Mouse (Mus musculus) forebrain, embryonic 14.5 days (tissue): Measurements from ENCODE around the gene Ociad2. TPM values are rescaled to one million over a fixed set of nuclear protein-coding genes. Genes with fewer than 3 reads are reported as not detected.

Experiments
- ATAC-seq: fragments of 200-750 bp; cut with Nextera tagmentation; 2 replicates; pipeline ENCODE4 v1.8.0; 2017; ENCODE audit warnings: mild to moderate bottlenecking, moderate library complexity
- DNase-seq: peaks from one replicate; pipeline ENCODE4 v3.0.0-alpha.2; 2015; ENCODE audit warnings: low spot score
- H3K27ac ChIP-seq: fragments of 300-500 bp; sonication (generic); 2 replicates; pipeline ENCODE4 v1.5.1; 2014; ENCODE audit warnings: low read depth, mild to moderate bottlenecking, control low read depth, low read length, moderate library complexity
- H3K27me3 ChIP-seq: fragments of 300-500 bp; sonication (generic); replicated peaks from 2 replicates; pipeline ENCODE4 v1.6.1; 2014; ENCODE audit warnings: low read length, control low read depth, mixed read lengths; ENCODE audit not compliant: control insufficient read depth, insufficient read depth
- H3K36me3 ChIP-seq: fragments of 300-500 bp; sonication (generic); 2 replicates; pipeline ENCODE4 v1.6.1; 2014; ENCODE audit warnings: low read length, control low read depth; ENCODE audit not compliant: control insufficient read depth, insufficient read depth
- H3K4me1 ChIP-seq: fragments of 300-500 bp; sonication (generic); 2 replicates; pipeline ENCODE4 v1.6.1; 2014; ENCODE audit warnings: antibody characterized with exemption, low read length, control low read depth; ENCODE audit not compliant: control insufficient read depth, insufficient read depth
- H3K4me2 ChIP-seq: fragments of 300-500 bp; sonication (generic); 2 replicates; pipeline ENCODE4 v1.6.1; 2014; ENCODE audit warnings: mild to moderate bottlenecking, control low read depth, low read length
- H3K4me3 ChIP-seq: fragments of 300-500 bp; sonication (generic); 2 replicates; pipeline ENCODE4 v1.5.1; 2014; ENCODE audit warnings: low read depth, low read length, control low read depth
- H3K9ac ChIP-seq: fragments of 300-500 bp; sonication (generic); 2 replicates; pipeline ENCODE4 v1.6.1; 2014; ENCODE audit warnings: mild to moderate bottlenecking, low read length, control low read depth, moderate library complexity
- H3K9me3 ChIP-seq: fragments of 300-500 bp; sonication (generic); replicated peaks from 2 replicates; pipeline ENCODE4 v1.6.1; 2016; ENCODE audit warnings: low read length, control low read depth, mixed read lengths; ENCODE audit not compliant: control insufficient read depth
- WGBS: fragments of 180-500 bp; shearing (Covaris S2); extraction: QIAGEN DNeasy Blood & Tissue Kit; methylation state at CpG from one replicate; pipeline ENCODE4 v1.1.7; 2014; 5-methylcytosine and 5-hydroxymethylcytosine counted together
- polyA plus RNA-seq: library from polyadenylated mRNA; unstranded; fragments of >200 nt; fragmentation: Nextera tagmentation; extraction: Ambion mirVana; gene quantifications from 2 replicates; pipeline ENCODE4 v1.2.1, GENCODE M21; 2014

Ociad2 gene
- polyA plus RNA-seq, 1 experiment from 2014 or later, result 14.5 TPM

- ATAC-seq (no peak), DNase-seq (no peak)
- Histone ChIP-seq H3K4me2 (no peak overlapping the region), H3K36me3 (no peaks in the 10 kb centered on the region), H3K9me3 (no peaks in the 10 kb centered on the region), H3K27me3 (no peaks in the 10 kb centered on the region), H3K4me1 (0 out of 2 replicates have a peak, but pooled peaks cover under 1% of the 10 kb centered on the region), H3K9ac (no peak overlapping the region), H3K27ac (no peak overlapping the region), H3K4me3 (no peak overlapping the region)
- WGBS, result 89% methylated on average over 22 of the region's 22 CpGs
These were observed 2.0 kb upstream of the Ociad2 start for GRCm38 (mm10) chr5:73342701-73343355.

- H3K9ac ChIP-seq, result no peak overlapping the region
- DNase-seq (no peak), ATAC-seq (no peak)
- no peak overlapping the region for H3K4me3 ChIP-seq
- H3K27ac ChIP-seq, result no peak overlapping the region
- H3K9me3 ChIP-seq, result no peaks in the 10 kb centered on the region
- no peak overlapping the region for H3K4me2 ChIP-seq
- WGBS, result 93% methylated on average over 9 of the region's 9 CpGs
- H3K36me3 ChIP-seq, result no peaks in the 10 kb centered on the region
- H3K4me1 ChIP-seq, result 0 out of 2 replicates have a peak, but pooled peaks cover 2% of the 10 kb centered on the region
- H3K27me3 ChIP-seq, result no peaks in the 10 kb centered on the region
These were observed 777 bp downstream of the Ociad2 start for GRCm38 (mm10) chr5:73339779-73340722.

- 0 out of 2 replicates have a peak, but pooled peaks cover 2% of the 10 kb centered on the region for H3K4me1 ChIP-seq
- no peaks in the 10 kb centered on the region for H3K9me3 ChIP-seq
These were observed 2.0 kb downstream of the Ociad2 start for GRCm38 (mm10) chr5:73338832-73339163.

GRCm38 (mm10) chr5:73337961-73338831 lies 2.6 kb downstream of the Ociad2 start:
- ATAC-seq (peak; percentile 80), DNase-seq (peak; percentile 61)
- H3K27me3 ChIP-seq, result no peaks in the 10 kb centered on the region
- no peaks in the 10 kb centered on the region for H3K9me3 ChIP-seq
- peak overlapping the region; percentile 55; the same call in 1 of the 2 replicates for H3K27ac ChIP-seq
- peak overlapping the region; percentile 73 for H3K9ac ChIP-seq
- H3K4me3 ChIP-seq, result peak overlapping the region; percentile 54
- H3K36me3 ChIP-seq, result no peaks in the 10 kb centered on the region
- WGBS, result 3% methylated on average over 34 of the region's 41 CpGs
- H3K4me2 ChIP-seq, result peak overlapping the region; percentile 76
- H3K4me1 ChIP-seq, result 0 out of 2 replicates have a peak, but pooled peaks cover 2% of the 10 kb centered on the region

More at GRCm38 (mm10) chr5:73338832-73339163, 2.0 kb downstream of the Ociad2 start:
- DNase-seq, result peak; percentile 54
- Histone ChIP-seq H3K4me3 (peak overlapping the region; percentile 54), H3K4me2 (peak overlapping the region; percentile 76), H3K9ac (peak overlapping the region; percentile 73), H3K27me3 (no peaks in the 10 kb centered on the region), H3K27ac (peak overlapping the region; percentile 55; the same call in 1 of the 2 replicates), H3K36me3 (no peaks in the 10 kb centered on the region)
- peak; percentile 58 for ATAC-seq
- WGBS, result 35% methylated on average over 14 of the region's 14 CpGs

GRCm38 (mm10) chr5:73336448-73336847 lies 4.4 kb downstream of the Ociad2 start:
- no peaks in the 10 kb centered on the region for H3K9me3 ChIP-seq
- H3K27me3 ChIP-seq, result no peaks in the 10 kb centered on the region
- H3K27ac ChIP-seq, result no peak overlapping the region
- DNase-seq (no peak), ATAC-seq (no peak)
- WGBS, result 93% methylated on average over 5 of the region's 5 CpGs
- H3K4me1 ChIP-seq, result 0 out of 2 replicates have a peak, but pooled peaks cover 2% of the 10 kb centered on the region
- H3K4me2 ChIP-seq, result no peak overlapping the region
- H3K4me3 ChIP-seq, result no peak overlapping the region
- no peaks in the 10 kb centered on the region for H3K36me3 ChIP-seq
- no peak overlapping the region for H3K9ac ChIP-seq

GRCm38 (mm10) chr5:73331002-73331401 lies 9.8 kb downstream of the Ociad2 start:
- no peak overlapping the region for H3K4me3 ChIP-seq
- no peaks in the 10 kb centered on the region for H3K36me3 ChIP-seq
- no peaks in the 10 kb centered on the region for H3K27me3 ChIP-seq
- ATAC-seq (no peak), DNase-seq (no peak)
- no peaks in the 10 kb centered on the region for H3K4me1 ChIP-seq
- no peaks in the 10 kb centered on the region for H3K9me3 ChIP-seq
- H3K9ac ChIP-seq, result no peak overlapping the region
- no peak overlapping the region for H3K27ac ChIP-seq
- WGBS, result 66% methylated on average over 4 of the region's 4 CpGs
- no peak overlapping the region for H3K4me2 ChIP-seq

GRCm38 (mm10) chr5:73324526-73325170 lies 16.2 kb downstream of the Ociad2 start:
- Histone ChIP-seq H3K27ac (no peak overlapping the region), H3K36me3 (no peaks in the 10 kb centered on the region), H3K4me1 (no peaks in the 10 kb centered on the region), H3K4me2 (no peak overlapping the region), H3K4me3 (no peak overlapping the region), H3K27me3 (no peaks in the 10 kb centered on the region), H3K9me3 (no peaks in the 10 kb centered on the region), H3K9ac (no peak overlapping the region)
- no peak for ATAC-seq
- WGBS, result 94% methylated on average over 8 of the region's 8 CpGs
- no peak for DNase-seq

- DNase-seq (no peak), ATAC-seq (no peak)
- Histone ChIP-seq H3K9me3 (no peaks in the 10 kb centered on the region), H3K4me3 (no peak overlapping the region), H3K4me1 (no peaks in the 10 kb centered on the region), H3K36me3 (no peaks in the 10 kb centered on the region), H3K9ac (no peak overlapping the region), H3K27ac (no peak overlapping the region), H3K4me2 (no peak overlapping the region), H3K27me3 (no peaks in the 10 kb centered on the region)
- 93% methylated on average over 5 of the region's 5 CpGs for WGBS
These were observed 17.2 kb downstream of the Ociad2 start for GRCm38 (mm10) chr5:73323602-73324001.
